Mouse (Mus musculus): ENCODE measurements at regions not wholly inside any gene's neighbourhood (a gene's known extent, or its start where the extent isn't known, plus 50 kb on each side); places are given as distances from the start of the nearest gene placed in this dataset.

- no peak for TF ChIP-seq CTCF (IDR thresholded peaks at IDR 0.05; ENCODE audit: low read depth)
- no peak for TF ChIP-seq EP300 (IDR thresholded peaks at IDR 0.05; ENCODE audit: low read depth)
Observed at GRCm38 (mm10) chr2:57917721-57918120, 80.0 kb upstream of the Galnt5 start.
